Mouse (Mus musculus) liver, adult 2 months (tissue): ENCODE results near the gene Unk.

Experiments used
- CTCF ChIP-seq: fragments of 200-500 bp; IDR thresholded peaks from 2 replicates; pipeline ENCODE4 v1.5.1; 2011; ENCODE audit warnings: low read depth, low read length, control low read depth
- POLR2A ChIP-seq: fragments of 200-500 bp; IDR thresholded peaks from 2 replicates; pipeline ENCODE4 v1.6.1; 2011; ENCODE audit warnings: low read length, control low read depth; ENCODE audit not compliant: insufficient read depth; ENCODE audit errors: extremely low read depth

GRCm38 (mm10) chr11:116098711-116099460 lies 68.8 kb downstream of the Unk start:
- TF ChIP-seq POLR2A: no peak
- TF ChIP-seq CTCF: no peak
